11 mouse cellular contexts compared by ENCODE assay signal in genomic region chr6:7600228-7600627, GRCm38 (mm10). TPM values are rescaled to one million over a fixed set of nuclear protein-coding genes. Genes with fewer than 3 reads are reported as not detected.
DNase-seq lines count a peak whose midpoint lies in the region; ATAC-seq and TF ChIP-seq lines count a peak whose summit lies in the region.
"Had no signal": no experiment of that assay in that cellular context is flagged by ENCODE, and none has a peak within 500 bp of the region (broad histone marks: within the 10 kb centered on the region; RNA-seq: fewer than 3 reads in every experiment).

No protein-coding gene starts in this region.

- peak; percentile 50 for TF ChIP-seq CTCF in intestine, postnatal 0 days (IDR thresholded peaks at IDR 0.05; ENCODE audit: low read depth)
- TF ChIP-seq CTCF in CH12.LX (conservative IDR thresholded peaks at IDR 0.05 in 1 of 2, IDR thresholded peaks at IDR 0.05 in 1 of 2; ENCODE audit: low read depth in 2 of 2, low read length in 2 of 2), result peak; percentile 19 to 64; a peak in 2 of 4 replicates

- no peaks in the 10 kb centered on the region for H3K9me3 ChIP-seq in intestine, postnatal 0 days (ENCODE audit: control insufficient read depth)
- H3K9me3 ChIP-seq in intestine, embryonic 16.5 days (ENCODE audit: control insufficient read depth, low read length), result no peaks in the 10 kb centered on the region
- no peaks in the 10 kb centered on the region for H3K9me3 ChIP-seq in CH12.LX (replicated peaks; ENCODE audit: low read length)
- H3K9me3 ChIP-seq: limb, embryonic 13.5 days had no signal

- H3K79me2 ChIP-seq in CH12.LX (replicated peaks; ENCODE audit: control insufficient read depth, extremely low read depth, insufficient read depth, poor library complexity, severe bottlenecking), result no peaks in the 10 kb centered on the region

- H3K27ac ChIP-seq in intestine, postnatal 0 days (ENCODE audit: low read depth, low read length), result no peak overlapping the region
- no peak overlapping the region for H3K27ac ChIP-seq in intestine, embryonic 16.5 days (ENCODE audit: low read length)
- no peak overlapping the region for H3K27ac ChIP-seq in CH12.LX (ENCODE audit: insufficient read depth, low read depth)
- H3K27ac ChIP-seq: limb, embryonic 13.5 days had no signal

- dilution Hi-C loops in CH12.LX (cut with MboI; ENCODE audit: extremely low pct_ligation_motif_present, extremely low pct_unique_long_range_greater_than_20kb, low sequenced_read_pairs), result no loop called here

- no peak for TF ChIP-seq POLR2A in CH12.LX (IDR thresholded peaks at IDR 0.05; ENCODE audit: low read depth, low read length)

- in situ Hi-C loops in CH12.LX (cut with MboI; ENCODE audit: low pct_ligation_motif_present, low pct_unique_long_range_greater_than_20kb, low sequenced_read_pairs), result no loop called here

- no peak for ATAC-seq in intestine, postnatal 0 days
- no peak for ATAC-seq in intestine, embryonic 16.5 days
- peak; percentile 71 to 76 for ATAC-seq in hematopoietic stem cell, adult 5-6 weeks (replicated peaks in 1 of 2; ENCODE audit: insufficient read depth in 1 of 2, low FRiP score in 2 of 2, low TSS enrichment in 1 of 2, low read depth in 1 of 2, poor library complexity in 2 of 2, severe bottlenecking in 2 of 2)
- ATAC-seq: inflammation-experienced regulatory T-cells, adult 6 months had no signal

- no peak for TF ChIP-seq EP300 in CH12.LX (IDR thresholded peaks at IDR 0.05; ENCODE audit: low read length)

- H3K9ac ChIP-seq in intestine, postnatal 0 days (ENCODE audit: low read depth, low read length), result no peak overlapping the region
- H3K9ac ChIP-seq in intestine, embryonic 16.5 days (ENCODE audit: low read depth, low read length), result no peak overlapping the region
- H3K9ac ChIP-seq in CH12.LX (ENCODE audit: insufficient read depth, low read depth), result no peak overlapping the region
- H3K9ac ChIP-seq: limb, embryonic 13.5 days had no signal

- DNase-seq in CH12.LX (ENCODE audit: extremely low read depth), result peak; percentile 31
- DNase-seq in NIH3T3 (ENCODE audit: low read depth), result peak; percentile 60
- DNase-seq in left cerebral cortex, adult 11 months (ENCODE audit: low spot score), result no peak
- DNase-seq in testis, postnatal 10 days (ENCODE audit: low spot score), result no peak

- peak; percentile 48 for TF ChIP-seq RAD21 in CH12.LX (IDR thresholded peaks at IDR 0.05; ENCODE audit: low read depth, low read length)

- H3K27me3 ChIP-seq in intestine, postnatal 0 days (replicated peaks; ENCODE audit: control insufficient read depth, insufficient read depth, low read length), result no peaks in the 10 kb centered on the region
- H3K27me3 ChIP-seq in intestine, embryonic 16.5 days (replicated peaks; ENCODE audit: control insufficient read depth, insufficient read depth, low read length), result no peaks in the 10 kb centered on the region
- H3K27me3 ChIP-seq in CH12.LX (replicated peaks), result no peaks in the 10 kb centered on the region
- H3K27me3 ChIP-seq: limb, embryonic 13.5 days had no signal

- H3K4me1 ChIP-seq in intestine, postnatal 0 days (replicated peaks; ENCODE audit: control insufficient read depth, insufficient read depth, low read length), result no peaks in the 10 kb centered on the region
- no peaks in the 10 kb centered on the region for H3K4me1 ChIP-seq in intestine, embryonic 16.5 days (ENCODE audit: control insufficient read depth, insufficient read depth, low read length)
- no peaks in the 10 kb centered on the region for H3K4me1 ChIP-seq in CH12.LX (ENCODE audit: control insufficient read depth in 1 of 2, insufficient read depth in 2 of 2)
- H3K4me1 ChIP-seq: limb, embryonic 13.5 days had no signal

- H3K4me3 ChIP-seq in intestine, postnatal 0 days (ENCODE audit: low read depth, low read length), result no peak overlapping the region
- H3K4me3 ChIP-seq in intestine, embryonic 16.5 days (ENCODE audit: low read length), result no peak overlapping the region
- no peak overlapping the region for H3K4me3 ChIP-seq in CH12.LX (replicated peaks in 1 of 3; ENCODE audit: low read depth in 2 of 3, low read length in 2 of 3, poor library complexity in 1 of 3)
- H3K4me3 ChIP-seq: limb, embryonic 13.5 days; myocyte had no signal

- no peak overlapping the region for H3K4me2 ChIP-seq in intestine, postnatal 0 days (replicated peaks; ENCODE audit: low read depth)
- H3K4me2 ChIP-seq in intestine, embryonic 16.5 days (ENCODE audit: low read depth, low read length), result no peak overlapping the region
- no peak overlapping the region for H3K4me2 ChIP-seq in CH12.LX (ENCODE audit: insufficient read depth, low read depth, poor library complexity, severe bottlenecking)
- H3K4me2 ChIP-seq: heart, embryonic 11.5 days; limb, embryonic 13.5 days had no signal

- no peaks in the 10 kb centered on the region for H3K36me3 ChIP-seq in intestine, postnatal 0 days (ENCODE audit: control insufficient read depth, insufficient read depth)
- H3K36me3 ChIP-seq in intestine, embryonic 16.5 days (ENCODE audit: control insufficient read depth, insufficient read depth, low read length), result no peaks in the 10 kb centered on the region
- H3K36me3 ChIP-seq in CH12.LX (replicated peaks in 1 of 2; ENCODE audit: control insufficient read depth in 1 of 2, insufficient read depth in 1 of 2, low read length in 1 of 2), result no peaks in the 10 kb centered on the region
- H3K36me3 ChIP-seq: limb, embryonic 13.5 days had no signal

- WGBS in intestine, postnatal 0 days, result 39% methylated on average over 2 of the region's 2 CpGs
- 58% methylated on average over 2 of the region's 2 CpGs for WGBS in intestine, embryonic 16.5 days

TF ChIP-seq in CH12.LX, 34 proteins besides CTCF, POLR2A, EP300 and RAD21:
- TF ChIP-seq JUN (IDR thresholded peaks at IDR 0.05; ENCODE audit: insufficient read depth, low read depth, low read length), result no peak
- TF ChIP-seq SMC3 (IDR thresholded peaks at IDR 0.05; ENCODE audit: low read depth, low read length), result peak; percentile 59

RNA-seq across cellular contexts. Expression of gene Tac1, which starts 45.5 kb away (rescaled TPM):
- polyA plus RNA-seq in intestine, postnatal 0 days (2015; fragmentation: Nextera tagmentation; extraction: Ambion mirVana), result 49.3 and 51.4 TPM in 2 replicates
- polyA plus RNA-seq in intestine, embryonic 16.5 days (2015; fragmentation: Nextera tagmentation; extraction: Ambion mirVana), result 15.2 and 19.4 TPM in 2 replicates
- not detected in 2 replicates for total RNA-seq in CH12.LX (2012; rRNA removed)
- total RNA-seq in CH12.LX (2014; rRNA removed), result not detected in 2 replicates
- not detected in 2 replicates for polyA plus RNA-seq in CH12.LX (2012; ENCODE audit: insufficient read length, low read depth)
- not detected in 2 replicates for total RNA-seq in hematopoietic stem cell, adult 5-6 weeks (2017)
- polyA plus RNA-seq: inflammation-experienced regulatory T-cells, adult 6 months had no signal

Comparison
In these comparisons a context has a peak if more than half of its experiments do, and no peak if none do; other contexts are left out.
1. ATAC-seq: peak in hematopoietic stem cell, adult 5-6 weeks (2 of 2); none in intestine, postnatal 0 days (single experiment) and intestine, embryonic 16.5 days (single experiment).
2. DNase-seq: peak in CH12.LX (single experiment) and NIH3T3 (single experiment); none in left cerebral cortex, adult 11 months (single experiment) and testis, postnatal 10 days (single experiment).
3. RNA of gene Tac1, which starts 45.5 kb away (polyA plus RNA-seq): 49.3 to 51.4 TPM in intestine, postnatal 0 days and 15.2 to 19.4 TPM in intestine, embryonic 16.5 days; not detected in CH12.LX; every median in the first group is over 10 times any median in the second.